Mouse (Mus musculus): ENCODE data around the gene Primpol. TPM values are rescaled to one million over a fixed set of nuclear protein-coding genes. Genes with fewer than 3 reads are reported as not detected.

Primpol gene
- total and polyA plus RNA-seq, 2 experiments = 0.55 to 4.6 TPM

DNA sequence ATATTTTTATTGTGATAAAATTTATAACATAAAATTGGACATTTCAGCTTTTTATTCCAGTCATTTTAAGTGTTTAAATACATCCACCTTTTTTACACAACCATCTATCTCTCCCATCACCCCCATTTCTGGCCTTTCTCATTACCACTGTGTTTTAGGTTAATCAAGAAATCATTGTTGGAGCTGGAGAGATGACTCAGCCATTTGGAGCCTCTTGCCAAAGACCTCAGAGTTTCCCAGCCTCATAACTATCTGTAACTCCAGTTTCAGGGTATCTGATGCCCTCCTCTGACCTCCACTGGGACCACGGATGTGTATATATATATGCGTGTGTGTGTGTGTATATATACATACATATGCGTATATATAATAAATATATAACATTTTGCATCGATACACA lies 66.0 kb downstream of the Primpol start:
- Histone ChIP-seq H3K27ac (replicated peaks; ENCODE audit: insufficient read depth, low read depth, low read length) (no peak overlapping the region), H3K9ac (ENCODE audit: low read depth, low read length) (no peak overlapping the region)
- DNase-seq (ENCODE audit: extremely low read depth, low read depth, low spot score) = no peak

DNA sequence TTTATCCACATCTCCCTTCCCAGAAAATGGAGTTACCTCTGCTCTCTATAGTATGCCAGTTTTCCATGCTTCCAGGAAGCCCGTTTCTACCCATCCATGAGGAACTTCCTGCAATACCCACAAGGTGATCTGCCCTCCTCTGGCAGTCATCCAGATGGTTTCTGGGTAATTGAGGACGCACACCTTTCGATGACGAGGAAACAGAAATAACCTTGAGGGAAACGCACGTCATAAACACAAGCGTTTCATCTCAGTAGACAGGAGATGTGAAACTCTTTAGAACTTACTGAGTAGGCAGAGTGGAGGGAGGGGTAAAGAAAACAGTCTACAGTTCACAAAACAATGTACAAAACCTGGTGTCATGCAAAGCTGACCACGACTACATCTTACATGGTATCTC lies 67.0 kb downstream of the Primpol start:
- no peaks in the 10 kb centered on the region for H3K36me3 ChIP-seq (ENCODE audit: control insufficient read depth, insufficient read depth, low read length)
- H3K27me3 ChIP-seq (ENCODE audit: control insufficient read depth, insufficient read depth, low read length) = no peaks in the 10 kb centered on the region
- H3K4me1 ChIP-seq (ENCODE audit: control insufficient read depth, insufficient read depth, low read length) = peaks cover 3% of the 10 kb centered on the region; the same call in 1 of the 2 replicates
- 77% methylated on average over 8 of the region's 8 CpGs for WGBS
- no peak overlapping the region for H3K4me3 ChIP-seq (ENCODE audit: insufficient read depth, low read depth, low read length)
- no peak overlapping the region for H3K27ac ChIP-seq (replicated peaks; ENCODE audit: insufficient read depth, low read depth, low read length)
- DNase-seq (ENCODE audit: extremely low read depth, low read depth, low spot score) = peak; percentile 12
- no peaks in the 10 kb centered on the region for H3K79me2 ChIP-seq (ENCODE audit: control insufficient read depth, insufficient read depth, low read length)
- no peak overlapping the region for H3K9ac ChIP-seq (ENCODE audit: low read depth, low read length)
- TF ChIP-seq POLR2A (IDR thresholded peaks at IDR 0.05; ENCODE audit: extremely low read depth, insufficient read depth, low read length) = no peak
- no peak for TF ChIP-seq CTCF (IDR thresholded peaks at IDR 0.05; ENCODE audit: low read depth, low read length)

More for the DNA sequence above, 66.0 kb downstream of the Primpol start:
- Histone ChIP-seq H3K36me3 (ENCODE audit: control insufficient read depth, insufficient read depth, low read length) (no peaks in the 10 kb centered on the region), H3K79me2 (ENCODE audit: control insufficient read depth, insufficient read depth, low read length) (no peaks in the 10 kb centered on the region), H3K27me3 (ENCODE audit: control insufficient read depth, insufficient read depth, low read length) (no peaks in the 10 kb centered on the region), H3K4me3 (ENCODE audit: insufficient read depth, low read depth, low read length) (no peak overlapping the region), H3K4me1 (ENCODE audit: control insufficient read depth, insufficient read depth, low read length) (0 out of 2 replicates have a peak, but pooled peaks cover 3% of the 10 kb centered on the region)
- WGBS = 28% methylated on average over 4 of the region's 4 CpGs
- TF ChIP-seq CTCF (IDR thresholded peaks at IDR 0.05; ENCODE audit: low read depth, low read length) (no peak), POLR2A (IDR thresholded peaks at IDR 0.05; ENCODE audit: extremely low read depth, insufficient read depth, low read length) (no peak)

DNA sequence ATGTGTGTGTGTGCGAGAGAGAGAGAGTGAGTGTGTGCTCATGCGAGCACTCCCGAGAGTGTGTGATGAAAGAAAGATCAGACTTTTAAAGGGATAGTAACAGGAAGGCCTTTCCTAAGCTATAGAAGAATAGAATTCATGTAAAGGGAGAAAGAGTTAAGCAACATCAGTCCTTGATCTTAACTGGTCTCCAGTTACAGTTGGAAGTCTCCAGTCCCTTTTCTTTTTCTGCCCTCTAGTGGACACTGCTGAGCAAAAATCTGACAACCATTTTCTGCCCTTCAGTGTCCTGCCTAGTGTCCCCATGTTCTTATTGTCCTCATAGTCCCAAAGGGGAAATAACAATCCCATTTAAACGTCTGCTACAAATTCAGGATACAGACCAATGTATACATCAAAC lies 69.8 kb downstream of the Primpol start:
- Histone ChIP-seq H3K4me1 (ENCODE audit: control insufficient read depth, insufficient read depth, low read length) (peaks cover 3% of the 10 kb centered on the region), H3K36me3 (ENCODE audit: control insufficient read depth, insufficient read depth, low read length) (no peaks in the 10 kb centered on the region), H3K27me3 (ENCODE audit: control insufficient read depth, insufficient read depth, low read length) (no peaks in the 10 kb centered on the region), H3K27ac (replicated peaks; ENCODE audit: insufficient read depth, low read depth, low read length) (peak overlapping the region; percentile 68), H3K79me2 (ENCODE audit: control insufficient read depth, insufficient read depth, low read length) (no peaks in the 10 kb centered on the region), H3K4me3 (ENCODE audit: insufficient read depth, low read depth, low read length) (no peak overlapping the region), H3K9ac (ENCODE audit: low read depth, low read length) (0 out of 2 replicates have a peak overlapping the region, but pooled peaks have one; percentile 18)
- WGBS = 13% methylated on average over 4 of the region's 4 CpGs
- peak; percentile 82 for DNase-seq (ENCODE audit: extremely low read depth, low read depth, low spot score)
- TF ChIP-seq CTCF (IDR thresholded peaks at IDR 0.05; ENCODE audit: low read depth, low read length) (peak; percentile 36; the same call in 1 of the 2 replicates), POLR2A (IDR thresholded peaks at IDR 0.05; ENCODE audit: extremely low read depth, insufficient read depth, low read length) (no peak)

GRCm38 (mm10) chr8:46546431-46547176 lies 70.4 kb downstream of the Primpol start:
- H3K4me1 ChIP-seq (ENCODE audit: control insufficient read depth, insufficient read depth, low read length) = peaks cover 3% of the 10 kb centered on the region
- peak overlapping the region; percentile 18; the same call in 1 of the 2 replicates for H3K9ac ChIP-seq (ENCODE audit: low read depth, low read length)
- no peaks in the 10 kb centered on the region for H3K79me2 ChIP-seq (ENCODE audit: control insufficient read depth, insufficient read depth, low read length)
- DNase-seq (ENCODE audit: extremely low read depth, low read depth, low spot score) = peak; percentile 86
- no peaks in the 10 kb centered on the region for H3K36me3 ChIP-seq (ENCODE audit: control insufficient read depth, insufficient read depth, low read length)
- no peak overlapping the region for H3K4me3 ChIP-seq (ENCODE audit: insufficient read depth, low read depth, low read length)
- H3K27me3 ChIP-seq (ENCODE audit: control insufficient read depth, insufficient read depth, low read length) = no peaks in the 10 kb centered on the region
- peak overlapping the region; percentile 68 for H3K27ac ChIP-seq (replicated peaks; ENCODE audit: insufficient read depth, low read depth, low read length)
- TF ChIP-seq POLR2A (IDR thresholded peaks at IDR 0.05; ENCODE audit: extremely low read depth, insufficient read depth, low read length) (no peak), CTCF (IDR thresholded peaks at IDR 0.05; ENCODE audit: low read depth, low read length) (no peak)
- WGBS = 26% methylated on average over 11 of the region's 11 CpGs

DNA sequence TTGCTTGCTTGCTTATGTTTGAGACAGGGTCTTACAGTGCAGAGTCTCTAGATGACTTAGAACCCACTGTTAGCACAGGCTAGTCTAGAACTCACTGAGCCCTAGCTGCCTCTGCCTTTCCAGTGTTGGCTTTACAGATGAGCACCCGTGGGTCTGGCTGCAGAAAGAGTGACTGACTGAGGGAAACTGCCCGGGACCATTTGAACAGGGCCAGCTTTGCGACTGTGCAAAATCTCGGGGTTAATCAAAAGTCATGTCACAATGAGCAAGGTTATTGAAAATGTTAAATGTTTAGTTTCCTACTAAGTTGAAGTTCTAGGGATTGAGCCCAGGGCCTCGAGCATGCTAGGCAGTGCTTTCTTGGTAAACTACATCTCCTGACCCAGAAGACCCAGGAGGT lies 71.2 kb downstream of the Primpol start:
- WGBS = 31% methylated on average over 5 of the region's 5 CpGs
- Histone ChIP-seq H3K4me3 (ENCODE audit: insufficient read depth, low read depth, low read length) (no peak overlapping the region), H3K27me3 (ENCODE audit: control insufficient read depth, insufficient read depth, low read length) (no peaks in the 10 kb centered on the region), H3K79me2 (ENCODE audit: control insufficient read depth, insufficient read depth, low read length) (no peaks in the 10 kb centered on the region), H3K27ac (replicated peaks; ENCODE audit: insufficient read depth, low read depth, low read length) (peak overlapping the region; percentile 39; the same call in 1 of the 2 replicates), H3K36me3 (ENCODE audit: control insufficient read depth, insufficient read depth, low read length) (no peaks in the 10 kb centered on the region), H3K9ac (ENCODE audit: low read depth, low read length) (no peak overlapping the region), H3K4me1 (ENCODE audit: control insufficient read depth, insufficient read depth, low read length) (peaks cover 3% of the 10 kb centered on the region)
- TF ChIP-seq CTCF (IDR thresholded peaks at IDR 0.05; ENCODE audit: low read depth, low read length) (no peak), POLR2A (IDR thresholded peaks at IDR 0.05; ENCODE audit: extremely low read depth, insufficient read depth, low read length) (no peak)
- peak; percentile 45 for DNase-seq (ENCODE audit: extremely low read depth, low read depth, low spot score)

- Histone ChIP-seq H3K27ac (replicated peaks; ENCODE audit: insufficient read depth, low read depth, low read length) (no peak overlapping the region), H3K4me3 (ENCODE audit: insufficient read depth, low read depth, low read length) (no peak overlapping the region), H3K36me3 (ENCODE audit: control insufficient read depth, insufficient read depth, low read length) (peaks cover 1% of the 10 kb centered on the region; the same call in 1 of the 2 replicates), H3K4me1 (ENCODE audit: control insufficient read depth, insufficient read depth, low read length) (peaks cover 3% of the 10 kb centered on the region), H3K9ac (ENCODE audit: low read depth, low read length) (no peak overlapping the region), H3K79me2 (ENCODE audit: control insufficient read depth, insufficient read depth, low read length) (no peaks in the 10 kb centered on the region), H3K27me3 (ENCODE audit: control insufficient read depth, insufficient read depth, low read length) (no peaks in the 10 kb centered on the region)
- no peak for TF ChIP-seq POLR2A (IDR thresholded peaks at IDR 0.05; ENCODE audit: extremely low read depth, insufficient read depth, low read length)
- TF ChIP-seq CTCF (IDR thresholded peaks at IDR 0.05; ENCODE audit: low read depth, low read length) = no peak
- 29% methylated on average over 6 of the region's 6 CpGs for WGBS
- DNase-seq (ENCODE audit: extremely low read depth, low read depth, low spot score) = peak; percentile 74
Measured at GRCm38 (mm10) chr8:46543662-46544061, 73.3 kb downstream of the Primpol start.
